Mouse (Mus musculus) left cerebral cortex, adult 2 months (tissue): Measurements from ENCODE around the gene Elf4. TPM values are rescaled to one million over a fixed set of nuclear protein-coding genes. Genes with fewer than 3 reads are reported as not detected.

Experiments used
- DNase-seq, 2 experiments: peaks; one replicate each; pipeline ENCODE4 v3.0.0; 2021 to 2022; ENCODE audit warnings: low spot score in 2 of 2, mixed read lengths in 1 of 2; ENCODE audit errors: extremely low spot score in 1 of 2
- H3K27ac ChIP-seq: fragments of 200-600 bp; 2 replicates; pipeline ENCODE4 v1.8.1; 2022
- H3K4me3 ChIP-seq: fragments of 200-600 bp; 2 replicates; pipeline ENCODE4 v1.8.1; 2022
- CTCF ChIP-seq: fragments of 200-600 bp; IDR thresholded peaks from 2 replicates; pipeline ENCODE4 v1.8.1; 2022; ENCODE audit warnings: antibody characterized with exemption, mild to moderate bottlenecking, moderate library complexity
- intact Hi-C: fragments of 180-260 bp; cut with DNase I; formaldehyde crosslinking; loops from one replicate; pipeline ENCODE4 v1.15.1; 2025
- total RNA-seq, 2 experiments: library from RNA; stranded (reverse); gene quantifications; 2 replicates each; pipeline ENCODE4 v1.2.3; 2021

The Elf4 gene
- total RNA-seq, 2 experiments from 2014 or later, result 0.63 to 0.84 TPM

DNA sequence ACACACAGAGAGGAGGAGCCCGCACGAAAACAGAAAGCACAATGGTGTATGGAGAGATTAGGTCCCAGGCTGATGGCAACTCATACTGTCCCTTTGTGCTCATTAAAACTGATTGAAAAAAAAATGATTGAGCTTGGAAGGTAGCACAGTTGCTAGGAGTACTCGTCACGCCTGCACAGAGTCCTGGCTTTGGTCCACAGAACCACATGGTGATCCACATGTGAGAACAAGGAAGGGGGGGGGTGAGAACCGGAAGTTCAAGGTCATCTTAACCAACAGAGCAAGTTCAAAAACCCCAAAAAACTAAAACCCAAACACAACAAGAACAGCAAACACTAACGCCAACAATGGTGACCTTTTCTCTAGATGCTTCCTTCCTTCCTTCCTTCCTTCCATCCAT lies 50.3 kb downstream of the Elf4 start:
- intact Hi-C loops, result no loop called here
- TF ChIP-seq CTCF, result no peak
- DNase-seq, result no peak
- Histone ChIP-seq H3K4me3 (no peak overlapping the region), H3K27ac (no peak overlapping the region)

DNA sequence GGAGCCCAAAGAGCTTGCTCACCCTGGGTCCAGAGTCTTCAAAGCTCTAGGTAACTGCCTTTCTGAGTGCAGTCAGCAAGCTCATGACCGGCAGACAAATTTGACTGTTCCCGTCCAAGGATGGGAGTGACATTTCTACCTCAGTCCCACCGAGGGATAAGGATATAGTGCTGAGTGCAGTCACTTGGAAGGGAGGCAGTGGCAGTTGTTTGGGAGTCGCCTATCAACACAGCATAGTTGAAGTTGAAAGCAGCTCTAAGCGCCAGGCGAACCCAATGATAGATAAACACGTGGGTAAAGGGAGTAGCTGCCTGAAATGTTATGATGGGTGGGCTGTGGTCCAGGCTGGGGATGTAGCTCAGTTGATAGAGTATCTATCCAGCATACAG lies 52.5 kb downstream of the Elf4 start:
- no peak for TF ChIP-seq CTCF
- intact Hi-C loops, result loop anchor here (2.0 kb wide), 1 partner anchor 418 kb away; no protein-coding TSS in a partner anchor
- no peak for DNase-seq
- H3K27ac ChIP-seq, result no peak overlapping the region
- no peak overlapping the region for H3K4me3 ChIP-seq

DNA sequence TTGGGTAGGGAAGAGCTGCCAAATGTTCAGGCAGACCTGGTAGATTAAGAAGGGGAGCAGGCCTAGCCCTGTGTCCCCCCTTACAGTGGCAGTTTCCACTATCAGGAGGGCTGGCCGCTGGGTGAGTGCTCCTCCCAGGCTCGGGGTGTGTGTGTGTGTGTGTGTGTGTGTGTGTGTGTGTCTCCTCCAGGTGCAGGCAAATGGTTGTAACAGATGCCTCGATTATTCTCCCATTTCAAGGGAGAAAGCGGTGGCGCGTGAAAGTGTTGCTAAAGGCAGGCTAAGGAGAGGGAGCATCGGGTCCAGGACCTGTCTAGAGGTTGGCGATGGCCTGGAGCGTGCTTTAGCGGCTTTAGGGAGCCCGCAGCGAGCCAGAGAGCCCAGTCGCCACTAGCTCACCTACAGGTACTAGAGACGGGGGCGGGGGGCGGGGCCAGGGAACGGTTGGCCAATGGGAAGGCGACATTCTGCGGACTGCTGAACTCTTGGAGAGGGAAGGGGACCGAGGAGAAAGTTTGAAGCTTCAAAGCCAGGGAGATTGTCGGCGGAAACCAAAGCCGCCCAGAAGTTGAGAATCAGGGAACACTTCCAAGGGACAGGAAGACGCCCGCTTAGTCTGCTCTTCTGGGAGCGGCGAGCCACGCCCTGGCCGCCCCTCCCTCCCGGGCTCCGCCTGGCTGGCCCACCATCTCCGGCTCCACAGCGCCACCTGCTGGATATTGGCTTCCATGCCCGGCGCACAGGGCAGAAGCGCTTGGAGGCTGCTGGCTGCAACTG lies 53.1 kb downstream of the Elf4 start:
- no peak overlapping the region for H3K27ac ChIP-seq
- intact Hi-C loops, result loop anchor here (2.0 kb wide), 2 partner anchors 131 to 417 kb away; no protein-coding TSS in a partner anchor
- peak overlapping the region; percentile 49 for H3K4me3 ChIP-seq
- peak; percentile 90 for TF ChIP-seq CTCF
- DNase-seq, result peak; percentile 79 to 90

DNA sequence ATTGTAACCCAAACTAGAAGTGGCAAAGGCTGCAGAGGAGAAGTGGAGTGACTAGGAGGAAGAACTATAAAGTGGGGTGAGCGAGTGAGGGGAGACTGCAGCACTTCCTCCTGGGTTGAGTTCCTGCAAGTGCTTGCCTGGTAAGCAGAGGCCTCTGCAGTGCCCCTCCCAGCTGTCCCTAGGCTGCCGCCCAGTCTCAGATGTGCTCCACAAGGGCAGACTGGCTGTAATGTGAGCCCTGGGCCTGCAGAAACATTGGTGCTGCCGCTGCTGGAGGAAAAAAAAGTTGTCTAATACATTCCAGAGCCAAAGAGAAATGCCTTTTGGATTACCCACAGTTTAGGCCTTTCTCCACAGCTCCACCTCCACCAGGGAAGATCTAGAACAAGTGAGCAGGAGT lies 57.8 kb downstream of the Elf4 start:
- no peak for TF ChIP-seq CTCF
- intact Hi-C loops, result no loop called here
- no peak overlapping the region for H3K4me3 ChIP-seq

DNA sequence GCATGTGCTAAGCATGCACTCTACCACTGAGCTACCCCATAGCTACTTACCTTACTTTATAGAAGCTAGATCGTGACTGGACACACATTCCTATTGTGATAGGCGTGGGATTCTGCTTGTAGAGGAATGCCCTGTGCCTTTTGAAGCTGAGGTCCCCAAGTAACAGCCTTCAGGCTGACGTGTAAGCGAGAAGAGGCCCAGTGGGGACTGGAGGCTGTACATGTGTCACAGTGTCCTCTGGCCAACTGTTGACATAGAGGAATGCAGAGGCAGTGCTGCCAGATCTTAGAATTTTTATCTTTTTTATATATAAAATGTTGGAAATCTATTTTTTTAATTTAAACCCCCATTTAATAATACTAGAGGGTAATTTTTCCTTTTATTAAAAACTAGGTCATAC lies 62.9 kb downstream of the Elf4 start:
- no peak for DNase-seq
- H3K27ac ChIP-seq, result no peak overlapping the region
- no peak for TF ChIP-seq CTCF
- intact Hi-C loops, result no loop called here
- no peak overlapping the region for H3K4me3 ChIP-seq

More for the DNA sequence above, 57.8 kb downstream of the Elf4 start:
- no peak for DNase-seq
- no peak overlapping the region for H3K27ac ChIP-seq

DNA sequence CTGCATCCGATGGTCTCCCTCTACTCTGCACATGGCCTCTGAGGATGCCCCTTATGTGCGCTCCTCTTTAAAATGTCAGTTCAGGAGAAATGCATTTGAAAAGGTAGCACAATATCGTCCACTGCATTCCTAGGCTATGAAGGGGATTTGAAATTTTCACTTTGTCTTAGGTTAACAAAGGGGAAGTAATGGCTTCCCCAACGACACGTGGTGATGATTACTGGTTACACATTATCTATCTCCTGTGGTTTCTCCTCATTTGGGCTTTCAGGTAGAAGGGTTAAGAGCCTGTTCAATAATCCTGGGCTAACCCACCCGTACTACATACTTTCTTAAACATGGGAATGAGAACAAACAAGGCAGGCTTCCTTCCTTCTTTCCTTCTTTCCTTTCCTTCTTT lies 73.6 kb downstream of the Elf4 start:
- no peak for TF ChIP-seq CTCF
- no peak for DNase-seq
- no peak overlapping the region for H3K4me3 ChIP-seq
- H3K27ac ChIP-seq, result no peak overlapping the region
- intact Hi-C loops, result no loop called here

DNA sequence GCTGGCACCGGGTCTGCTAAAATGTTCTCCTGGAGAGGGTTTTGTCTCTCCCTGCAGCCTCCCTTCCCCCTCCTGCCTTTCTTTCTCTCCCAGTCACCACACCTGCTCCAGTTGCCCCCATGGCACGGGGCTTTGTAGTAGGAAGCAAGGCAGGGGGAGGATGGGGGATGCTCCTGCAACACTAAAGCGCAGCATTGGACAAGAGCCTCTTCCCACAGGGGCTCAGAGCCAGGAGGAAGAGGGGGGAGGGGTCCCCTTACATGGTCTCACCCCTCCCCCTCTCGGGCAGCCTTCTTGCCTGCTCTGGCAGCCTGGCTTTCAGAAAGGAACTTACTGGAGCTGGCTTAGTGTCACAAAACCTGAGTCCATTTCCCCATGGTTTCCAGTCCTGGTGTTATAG lies 77.0 kb downstream of the Elf4 start:
- TF ChIP-seq CTCF, result no peak
- Histone ChIP-seq H3K27ac (no peak overlapping the region), H3K4me3 (no peak overlapping the region)
- intact Hi-C loops, result no loop called here
- DNase-seq, result no peak

DNA sequence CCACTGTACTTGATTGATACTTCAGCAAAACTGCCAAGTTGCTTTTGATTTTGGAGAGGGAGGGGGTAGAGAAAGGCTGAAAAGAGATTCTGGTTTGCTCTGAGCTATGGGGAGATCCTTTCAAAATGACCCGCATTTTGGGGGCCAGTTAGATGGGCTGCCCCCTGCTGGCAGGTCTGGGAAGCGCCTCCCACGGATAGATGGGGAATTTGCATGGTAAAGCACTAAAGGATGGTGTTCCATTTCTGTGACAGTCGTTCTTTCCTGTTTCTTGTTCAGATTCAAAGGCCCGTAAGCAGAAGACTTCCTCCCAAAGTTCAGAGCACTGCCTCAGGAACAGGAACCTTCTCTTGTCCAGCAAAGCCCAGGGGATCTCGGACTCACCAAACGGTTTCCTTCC lies 79.3 kb downstream of the Elf4 start:
- TF ChIP-seq CTCF, result peak; percentile 74
- peak; percentile 15 to 32 for DNase-seq
- intact Hi-C loops, result loop anchor here (2.0 to 5.0 kb wide), 2 partner anchors 105 to 396 kb away; no protein-coding TSS in a partner anchor
- Histone ChIP-seq H3K4me3 (no peak overlapping the region), H3K27ac (no peak overlapping the region)

DNA sequence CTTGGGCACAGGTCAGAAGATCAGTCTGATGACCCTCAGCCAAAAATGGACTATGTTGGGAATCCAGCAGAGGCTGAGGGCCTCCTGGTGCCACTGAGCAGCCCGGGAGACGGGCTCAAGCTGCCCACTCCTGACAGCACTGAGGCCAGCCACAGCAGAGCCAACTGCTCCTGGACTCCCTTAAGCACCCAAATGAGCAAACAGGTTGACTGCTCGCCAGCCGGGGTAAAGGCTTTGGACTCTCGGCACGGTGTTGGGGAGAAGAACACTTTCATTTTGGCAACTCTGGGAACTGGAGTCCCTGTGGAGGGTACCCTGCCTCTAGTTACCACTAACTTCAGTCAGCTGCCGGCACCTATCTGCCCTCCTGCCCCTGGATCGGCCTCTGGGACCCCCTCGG lies 95.1 kb downstream of the Elf4 start:
- intact Hi-C loops, result no loop called here
- no peak for DNase-seq

DNA sequence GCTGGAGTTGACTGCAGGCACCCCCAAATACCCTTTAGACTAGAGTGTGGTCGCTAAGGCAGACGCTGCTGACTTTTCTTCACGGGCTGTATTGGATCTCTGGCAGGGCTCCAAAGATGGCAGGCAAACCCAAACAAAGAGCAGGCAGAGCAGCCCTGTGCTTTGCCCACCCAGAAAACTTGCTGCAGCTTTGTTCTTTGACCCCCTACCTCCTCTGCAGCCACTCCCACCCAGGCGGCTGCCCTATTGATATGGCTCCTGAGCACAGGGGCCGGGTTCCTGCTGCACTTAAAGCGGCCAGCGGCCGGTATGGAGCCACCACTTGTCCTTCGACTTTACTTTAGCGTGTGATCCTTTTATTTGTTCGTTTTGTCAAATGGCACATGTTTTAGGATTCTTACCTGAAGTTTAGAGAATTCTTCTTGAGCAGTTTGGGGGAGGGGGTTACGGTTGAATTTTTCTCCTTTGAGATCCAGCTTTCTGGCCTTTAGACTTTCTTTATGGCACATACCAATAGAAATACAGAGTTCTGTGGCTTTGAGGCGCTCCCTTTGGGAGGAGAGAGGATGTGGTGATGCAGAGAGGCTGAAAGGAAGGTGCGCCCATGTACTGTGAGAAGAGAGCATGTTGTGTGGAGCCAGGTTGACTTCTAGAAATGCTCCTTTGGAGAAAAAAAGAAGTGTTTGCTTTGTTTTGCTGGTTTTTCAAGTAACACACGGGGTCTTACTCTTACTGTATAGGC lies 96.9 kb downstream of the Elf4 start:
- Histone ChIP-seq H3K27ac (no peak overlapping the region), H3K4me3 (no peak overlapping the region)
- no peak for DNase-seq
- TF ChIP-seq CTCF, result no peak
- intact Hi-C loops, result no loop called here

More for the DNA sequence above, 95.1 kb downstream of the Elf4 start:
- no peak for TF ChIP-seq CTCF
- Histone ChIP-seq H3K27ac (no peak overlapping the region), H3K4me3 (no peak overlapping the region)

Other genes with a start within 250 kb of the Elf4 start
- gene Utp14a, start 206.3 kb downstream of the Elf4 start, total RNA-seq, result 10 to 100 TPM; 15.5 to 19.2 TPM
- gene Bcorl1, start 121.8 kb downstream of the Elf4 start, total RNA-seq, result 10 to 100 TPM; 20.3 to 20.4 TPM
- 10 to 100 TPM; 21.6 to 28.3 TPM for gene Aifm1, start 50.4 kb upstream of the Elf4 start, total RNA-seq
- gene Rab33a, start 56.2 kb upstream of the Elf4 start, total RNA-seq, result 10 to 100 TPM; 31.4 to 40.4 TPM
- 10 to 100 TPM; 21.0 to 21.3 TPM for gene Zfp280c, start 131.4 kb upstream of the Elf4 start, total RNA-seq
- gene Slc25a14, start 160.3 kb upstream of the Elf4 start, total RNA-seq, result 10 to 100 TPM; 58.3 to 68.5 TPM
- not detected for gene Gpr119, start 211.3 kb upstream of the Elf4 start, total RNA-seq
- 1 to 10 TPM; 4.1 to 4.6 TPM for gene Rbmx2, start 231.9 kb upstream of the Elf4 start, total RNA-seq